Mouse (Mus musculus) lung, postnatal 10 days (tissue): ENCODE data around the gene Dgkg.
A peak's percentile ranks its signal among the peaks of the same experiment; 100 is the strongest.

ENCODE experiments used
- DNase-seq: peaks from one replicate; pipeline ENCODE4 v3.0.0; 2021

Dgkg gene

DNA sequence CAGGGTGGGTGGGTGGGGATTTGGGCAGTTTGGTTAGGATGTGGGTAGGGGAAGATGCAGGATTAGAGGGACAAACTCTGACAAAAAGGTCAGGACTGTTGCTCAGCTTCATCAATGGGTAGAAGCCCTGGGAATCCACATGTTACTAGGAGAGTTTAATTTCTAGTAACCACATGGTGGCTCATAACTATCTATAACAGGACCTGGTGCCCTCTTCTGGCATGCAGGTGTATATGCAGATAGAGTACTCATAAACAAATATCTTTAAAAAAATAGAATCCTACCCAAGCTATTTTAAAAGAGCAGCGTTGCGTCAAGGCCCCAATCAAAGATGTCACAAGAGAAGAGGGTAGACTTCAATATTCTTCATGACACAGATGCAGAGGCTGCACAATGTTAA is 63.1 kb downstream of the Dgkg start:
- DNase-seq, result no peak

DNA sequence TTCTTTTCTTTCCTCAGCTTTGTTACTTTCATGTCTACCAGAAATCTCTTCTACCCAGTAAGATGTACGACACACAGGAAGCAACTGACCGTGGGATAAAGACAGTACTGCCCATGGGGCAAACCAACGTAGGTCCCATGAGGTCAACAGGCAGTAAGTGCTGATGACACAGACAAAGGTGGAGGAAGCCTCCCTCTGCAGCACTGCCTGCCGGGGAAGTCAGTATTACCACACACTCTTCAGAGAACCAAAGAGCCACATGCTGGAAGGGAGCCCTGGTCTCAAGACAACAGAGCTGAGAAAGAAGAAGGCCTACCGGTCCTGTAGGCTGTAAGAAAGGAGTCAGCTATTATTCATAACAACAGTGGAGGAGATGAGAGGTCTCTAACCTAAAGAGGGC is 67.4 kb downstream of the Dgkg start:
- DNase-seq, result no peak

DNA sequence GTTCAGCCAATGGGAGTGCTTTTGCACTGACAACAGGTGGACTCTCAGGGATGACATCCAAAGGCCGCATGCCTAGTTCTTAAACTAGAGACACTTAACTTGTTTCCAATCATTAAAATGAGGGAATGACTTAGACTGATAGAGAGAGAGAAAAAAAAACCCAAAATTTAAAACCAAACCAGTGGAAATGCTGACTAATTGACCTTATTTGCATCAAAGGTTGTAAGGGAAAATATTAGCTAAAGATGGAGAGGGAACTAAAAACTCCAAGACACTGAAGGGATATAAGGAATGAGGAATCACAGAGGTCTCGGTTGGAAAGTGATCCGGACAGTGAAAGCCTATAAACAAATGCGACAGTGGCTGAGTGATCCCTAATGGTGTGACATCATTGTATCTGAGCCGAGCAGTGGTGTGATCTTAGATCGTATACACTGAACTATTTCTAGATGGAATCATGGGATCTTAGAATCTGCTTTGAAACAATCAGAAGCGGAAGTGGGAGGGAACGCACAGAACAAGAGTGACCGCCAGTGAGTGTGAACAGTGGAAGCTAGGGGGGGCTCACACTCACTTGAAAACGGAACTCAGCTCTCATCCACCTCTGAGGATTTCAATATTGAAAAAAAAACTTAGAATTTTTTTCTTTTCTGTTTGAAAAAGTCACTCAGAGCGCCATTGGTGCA is 70.7 kb downstream of the Dgkg start:
- DNase-seq, result no peak

DNA sequence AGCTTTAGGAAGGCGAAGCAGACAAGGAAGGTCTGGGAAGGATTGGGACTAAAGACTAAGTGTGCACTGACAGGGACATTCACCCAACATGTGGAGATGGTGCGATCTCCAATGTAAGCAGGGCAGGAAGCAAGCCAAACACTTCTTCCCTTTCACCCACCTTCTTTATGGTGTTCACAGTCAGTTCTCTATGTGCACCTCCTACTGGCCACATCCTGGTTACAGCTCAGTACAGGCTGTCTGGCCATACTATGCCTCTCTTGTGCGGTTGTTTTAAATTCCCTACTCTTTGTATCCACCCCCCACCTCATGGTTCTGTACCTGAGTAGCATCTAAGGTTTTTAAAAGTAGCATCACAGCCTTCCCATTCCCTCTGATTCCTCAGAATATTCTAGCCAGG is 71.5 kb downstream of the Dgkg start:
- no peak for DNase-seq

DNA sequence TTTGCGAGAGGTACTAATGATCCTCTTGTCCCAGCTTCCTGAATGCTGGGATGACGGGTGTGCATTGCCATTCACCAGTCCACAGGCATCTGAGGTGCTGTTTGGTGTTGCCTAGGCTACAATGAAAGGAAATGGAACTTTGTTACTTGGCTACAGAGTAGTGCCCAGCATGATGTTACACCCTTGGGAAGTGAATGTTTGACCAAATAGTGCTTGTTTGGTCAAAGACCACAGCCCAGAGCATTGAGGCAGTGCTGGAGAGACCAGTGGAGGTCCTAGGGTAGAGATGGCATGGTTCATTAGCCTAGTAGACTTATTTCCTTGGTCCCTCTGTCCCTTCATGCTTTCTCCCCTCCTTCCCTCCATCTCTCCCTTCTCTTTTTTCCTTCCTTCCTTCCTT is 73.6 kb downstream of the Dgkg start:
- DNase-seq, result no peak

DNA sequence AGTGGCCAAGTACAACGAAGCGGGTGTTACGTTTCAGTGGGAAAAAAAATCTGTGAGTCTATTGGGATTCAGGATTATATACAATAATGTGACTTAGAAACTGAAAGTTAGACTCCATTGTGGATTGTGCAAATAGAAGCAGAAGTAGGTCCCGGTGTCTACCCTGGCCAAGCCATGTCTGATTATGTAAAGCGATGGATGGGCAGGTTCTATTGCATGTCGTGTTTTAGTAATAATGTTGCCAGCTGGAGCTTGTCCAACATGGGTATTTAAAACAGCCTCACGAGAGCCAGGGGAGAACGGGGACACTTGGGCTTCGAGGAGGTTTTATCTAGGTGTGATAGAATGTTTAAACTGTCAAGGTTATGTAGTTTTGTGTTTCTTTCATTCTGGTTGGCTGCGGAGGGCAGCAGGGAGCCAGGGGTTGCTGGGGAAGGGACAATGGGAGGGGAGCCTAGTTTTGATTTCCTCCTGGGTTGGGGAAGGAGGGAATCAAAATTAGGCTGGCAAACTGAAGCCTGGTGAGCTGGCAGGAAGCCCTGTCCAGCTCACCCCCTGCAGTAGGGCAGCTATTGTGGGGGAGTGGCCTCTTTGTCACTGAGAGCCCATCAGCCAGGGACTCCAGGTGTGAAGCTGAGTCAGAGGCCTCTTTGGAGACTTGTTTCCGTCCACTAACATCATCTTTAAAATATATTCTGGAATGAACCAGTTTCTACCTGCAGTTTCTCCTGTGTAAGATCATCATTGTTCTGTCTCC is 74.7 kb downstream of the Dgkg start:
- no peak for DNase-seq

DNA sequence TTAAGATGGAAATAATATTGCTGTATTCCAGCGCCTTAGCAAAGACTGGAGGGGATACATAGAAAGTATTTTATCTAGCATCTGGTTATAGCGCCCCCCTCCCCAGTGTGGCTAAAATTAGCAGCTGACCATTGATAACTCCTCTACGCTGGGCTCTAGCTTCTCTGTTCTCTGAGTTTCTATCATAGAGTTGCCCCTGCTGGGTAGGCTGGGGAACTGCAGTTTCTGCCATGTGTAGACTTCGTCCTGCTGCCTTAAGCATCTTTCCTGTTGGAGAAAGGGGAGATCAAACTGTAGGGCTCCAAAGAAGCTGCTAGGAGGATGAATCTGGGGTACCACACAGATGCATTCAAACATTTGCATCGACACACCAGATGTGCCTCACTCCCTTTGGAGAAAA is 76.9 kb downstream of the Dgkg start:
- peak; percentile 29 for DNase-seq

DNA sequence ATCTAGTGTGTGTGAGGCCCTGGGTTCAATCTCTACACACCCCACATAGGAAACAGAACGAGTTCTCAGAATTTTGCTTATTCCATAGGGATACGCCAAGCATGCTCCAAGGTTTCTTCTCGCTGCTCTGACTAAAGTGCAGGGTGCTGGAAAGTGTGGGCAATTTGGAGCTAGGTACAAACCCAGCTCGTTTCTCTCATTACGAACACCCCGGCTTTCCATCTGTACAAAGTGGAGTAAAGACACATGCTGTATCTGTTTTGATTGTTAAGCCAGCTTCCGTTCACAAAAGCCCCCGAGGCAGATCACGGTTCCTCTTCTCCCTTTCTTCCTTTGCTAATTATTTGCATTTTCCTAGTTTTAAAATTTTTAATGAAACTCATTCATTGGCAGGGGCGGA is 78.1 kb downstream of the Dgkg start:
- DNase-seq, result no peak

DNA sequence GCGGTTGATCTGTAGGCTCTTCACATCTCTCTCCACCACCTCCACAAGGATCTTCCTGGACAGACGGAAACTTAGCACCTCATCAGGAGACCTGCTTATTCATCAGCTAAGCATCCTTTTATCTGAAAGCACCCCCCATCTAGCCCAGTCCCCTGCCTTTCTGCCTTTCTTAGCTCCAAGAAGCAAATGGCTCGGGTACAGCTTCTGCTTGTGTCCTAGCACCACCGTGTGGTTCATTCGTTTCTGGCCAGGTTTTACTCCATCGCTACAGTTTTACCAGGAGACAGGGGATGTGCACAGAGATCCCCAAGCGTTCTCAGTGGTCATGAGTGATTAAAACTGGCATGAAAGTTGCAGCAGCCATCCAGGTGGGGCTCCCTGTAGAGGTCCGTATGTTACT is 79.4 kb downstream of the Dgkg start:
- DNase-seq, result peak; percentile 36

DNA sequence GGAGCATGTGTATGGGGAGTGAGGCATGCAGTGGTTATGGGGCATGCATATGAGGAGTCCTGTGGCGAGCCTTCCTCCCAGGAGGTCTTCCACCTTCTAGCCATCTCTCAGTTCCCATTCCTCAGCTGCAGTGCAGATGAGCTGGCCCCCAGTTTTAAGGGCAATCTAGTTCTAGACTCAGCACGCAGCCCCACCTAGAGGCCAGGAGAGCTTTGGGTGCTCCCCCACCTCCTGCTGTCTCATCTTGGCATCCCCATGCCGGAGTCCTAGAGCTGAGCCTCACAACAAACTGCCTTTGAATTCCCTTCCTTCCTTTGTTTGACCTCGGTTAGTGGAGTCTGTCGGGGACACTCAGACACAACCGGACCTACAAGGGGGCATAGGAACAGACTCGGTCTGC is 82.9 kb downstream of the Dgkg start:
- peak; percentile 38 for DNase-seq

DNA sequence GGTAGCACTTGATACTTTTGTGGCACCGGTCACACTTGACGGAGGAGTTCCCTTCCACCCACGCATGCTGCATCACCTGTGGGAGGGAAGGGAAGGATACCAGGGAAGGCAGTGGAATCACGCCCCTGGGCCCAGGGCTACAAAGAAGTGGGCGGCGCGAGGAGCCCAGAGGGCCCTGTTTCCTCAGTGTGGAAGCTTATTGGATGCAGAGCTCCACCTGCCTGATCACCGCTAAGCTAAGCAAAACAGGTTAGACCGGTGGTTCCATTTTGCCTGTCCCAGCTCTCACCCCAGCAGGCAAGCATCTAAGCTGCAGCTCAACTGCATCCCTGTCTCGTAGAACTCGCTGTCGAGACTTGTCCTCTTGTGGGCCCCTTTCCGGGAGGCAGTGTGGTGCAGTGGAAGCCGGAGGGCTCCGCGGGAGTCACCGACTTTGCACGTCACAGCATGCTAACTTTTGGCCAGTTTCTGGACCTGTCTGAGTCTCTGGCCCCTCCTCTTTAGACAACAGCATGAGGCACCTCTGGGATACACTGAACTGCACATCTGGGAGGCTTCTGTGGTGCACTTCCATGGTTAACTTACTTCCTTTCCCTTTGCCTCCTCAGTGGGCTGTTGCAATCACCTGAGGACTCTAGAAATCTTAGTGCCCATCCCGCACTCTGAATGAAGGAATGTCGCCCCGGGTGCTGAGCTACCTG is 84.2 kb downstream of the Dgkg start:
- DNase-seq, result peak; percentile 45

DNA sequence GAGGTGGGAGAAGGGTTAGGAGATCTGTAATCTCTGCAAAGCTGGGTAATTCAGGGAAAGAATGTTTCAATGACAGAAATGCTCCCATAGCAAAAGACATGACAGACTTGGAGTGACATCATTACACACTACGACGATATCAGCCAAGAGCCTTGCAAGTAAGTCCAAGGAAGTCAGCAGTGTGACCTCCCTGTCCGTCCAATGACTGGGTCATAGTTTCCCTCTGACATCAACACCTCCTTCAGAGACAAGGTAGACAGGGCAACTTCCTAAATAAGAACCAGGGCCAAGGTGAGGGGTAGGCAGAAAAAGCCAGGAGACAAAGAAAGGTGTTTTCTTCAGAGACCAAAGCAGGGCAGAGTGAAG is 92.1 kb downstream of the Dgkg start:
- no peak for DNase-seq

DNA sequence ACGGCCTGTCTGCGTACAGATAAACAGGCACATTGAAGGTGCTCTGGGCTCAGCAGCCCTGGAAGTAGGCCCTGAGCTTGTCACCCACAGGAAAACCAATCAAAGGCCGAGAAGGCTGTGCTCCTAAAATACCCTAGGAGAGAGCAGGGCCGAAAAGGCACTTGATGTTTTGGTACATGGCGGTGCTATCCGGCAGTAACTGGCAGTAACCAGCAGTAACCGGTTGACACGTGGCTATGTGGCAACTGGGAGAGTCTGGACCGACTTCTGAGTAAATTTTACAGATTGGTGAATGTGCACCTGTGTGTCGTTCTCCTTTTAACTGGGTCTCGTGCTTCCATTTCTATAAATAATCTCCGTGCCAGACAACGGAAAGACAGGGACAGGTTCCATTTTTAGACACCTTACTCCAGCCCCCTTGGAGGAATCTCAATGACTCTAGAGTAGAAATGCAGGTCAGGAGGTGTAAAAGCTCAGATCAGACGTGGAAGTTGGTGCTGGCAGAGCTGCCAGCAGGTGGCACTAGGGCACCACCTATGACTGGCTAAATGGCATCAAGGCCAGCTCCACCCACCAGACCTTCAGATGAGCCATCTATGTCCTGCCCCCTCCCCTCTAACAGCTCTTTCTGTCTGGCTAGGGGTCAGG is 92.6 kb downstream of the Dgkg start:
- DNase-seq, result peak; percentile 78

DNA sequence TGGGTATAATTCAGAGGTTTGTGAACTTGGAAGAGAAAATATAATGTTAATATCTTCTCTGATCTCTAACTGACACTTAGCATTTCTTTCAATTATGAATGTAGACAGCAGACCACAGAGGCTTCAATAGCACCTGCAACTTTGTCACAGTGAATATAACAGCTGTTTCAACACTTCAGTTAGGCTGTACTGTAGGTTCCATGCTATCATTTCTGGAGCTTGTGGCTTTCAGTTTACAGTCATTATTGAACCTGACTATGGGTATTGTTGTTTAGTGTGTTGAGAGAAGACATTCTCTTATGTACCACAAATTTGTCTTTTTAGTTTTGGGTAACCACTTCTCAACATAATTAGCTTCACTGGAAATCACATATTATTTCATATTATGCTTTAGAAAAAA is 93.4 kb downstream of the Dgkg start:
- DNase-seq, result no peak

DNA sequence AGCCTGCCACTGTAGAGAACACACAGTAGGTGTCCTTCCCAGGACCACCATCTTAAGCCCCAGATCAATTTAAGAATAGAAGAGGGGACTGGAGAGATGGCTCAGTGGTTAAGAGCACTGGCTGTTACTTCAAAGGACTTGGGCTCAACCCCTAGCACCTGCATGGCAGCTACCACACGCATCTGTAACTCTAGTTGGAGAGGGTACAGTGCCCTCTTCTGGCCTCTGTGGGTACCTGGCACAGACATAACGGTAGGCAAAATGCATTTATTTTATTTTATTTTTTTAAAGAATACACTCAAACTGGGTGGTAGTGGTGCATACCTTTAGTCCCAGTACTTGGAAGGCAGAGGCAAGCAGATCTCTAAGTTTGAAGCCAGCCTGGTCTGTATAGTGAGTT is 102.0 kb downstream of the Dgkg start:
- DNase-seq, result no peak

DNA sequence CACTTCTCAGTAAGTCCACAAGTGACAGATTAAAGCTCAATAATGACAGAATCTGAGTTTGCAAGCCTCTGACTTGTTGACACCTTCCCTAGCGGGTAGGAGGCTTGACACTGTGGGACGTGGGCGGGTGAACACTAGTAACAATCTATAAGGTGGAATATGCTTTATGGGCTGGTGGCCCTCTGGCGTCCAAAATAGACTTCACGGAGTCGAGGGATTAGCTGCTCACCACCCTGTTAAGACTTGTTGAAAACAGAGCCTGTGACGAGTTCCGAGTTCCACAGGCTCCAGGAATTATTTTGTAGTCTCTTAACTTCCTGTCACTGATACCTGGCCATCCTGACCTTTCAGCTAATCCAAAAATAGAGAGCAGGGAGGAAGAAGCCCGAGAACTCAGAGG is 104.7 kb downstream of the Dgkg start:
- DNase-seq, result no peak

DNA sequence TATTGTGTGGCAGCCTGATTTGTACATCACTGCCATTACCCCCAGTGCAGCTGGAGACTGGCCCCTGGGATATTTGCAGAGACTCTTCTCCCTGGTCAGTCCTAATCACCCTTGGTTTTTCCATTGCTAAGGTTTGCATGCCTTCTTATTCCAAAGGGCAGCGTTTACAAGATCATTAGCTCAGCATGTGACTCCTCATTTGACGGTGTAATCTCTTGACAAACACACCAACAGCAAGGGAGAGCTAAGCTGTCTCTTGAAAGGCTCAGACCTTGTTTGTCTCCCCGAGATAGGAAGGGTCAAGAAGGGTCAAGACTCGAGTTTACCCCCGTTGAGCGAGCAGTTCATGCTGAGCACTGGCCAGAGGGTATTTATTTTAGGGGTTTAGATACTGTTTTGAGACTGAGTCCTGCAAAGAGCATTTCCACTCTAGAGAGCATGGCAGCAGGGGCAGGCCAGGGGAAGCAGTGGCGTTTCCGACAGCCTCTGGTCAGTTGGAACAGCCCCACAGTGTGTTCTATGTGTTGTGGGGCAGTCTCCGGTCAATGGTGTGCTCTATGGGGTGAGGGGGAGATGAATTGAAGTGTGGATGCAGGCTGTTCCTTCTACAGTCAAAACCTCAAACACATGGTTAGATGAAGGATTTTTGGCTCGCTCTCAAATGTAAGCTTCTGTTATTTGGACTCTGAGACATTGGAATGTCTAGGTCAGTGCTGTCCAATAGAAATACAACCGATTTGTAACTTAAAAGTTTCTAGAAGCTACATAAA is 105.6 kb downstream of the Dgkg start:
- no peak for DNase-seq

DNA sequence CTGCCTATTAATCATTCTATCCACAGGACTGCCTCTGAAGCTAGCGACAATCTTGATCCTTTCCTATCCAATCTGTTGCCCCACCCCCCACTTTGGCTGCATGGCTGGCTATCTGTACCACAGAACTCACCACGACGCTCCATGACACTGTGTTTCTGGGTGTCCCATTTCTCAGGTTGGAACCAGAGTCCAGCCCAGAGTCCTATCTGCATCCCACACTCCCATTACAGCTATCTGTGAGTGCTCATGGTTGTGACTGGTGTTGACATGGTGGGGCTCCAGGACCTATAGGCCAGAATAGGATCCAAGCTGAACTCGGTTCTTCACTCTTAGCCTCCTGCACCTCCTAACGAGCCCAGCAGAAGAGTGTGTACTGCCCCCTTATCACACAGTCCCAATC is 107.7 kb downstream of the Dgkg start:
- DNase-seq, result no peak

DNA sequence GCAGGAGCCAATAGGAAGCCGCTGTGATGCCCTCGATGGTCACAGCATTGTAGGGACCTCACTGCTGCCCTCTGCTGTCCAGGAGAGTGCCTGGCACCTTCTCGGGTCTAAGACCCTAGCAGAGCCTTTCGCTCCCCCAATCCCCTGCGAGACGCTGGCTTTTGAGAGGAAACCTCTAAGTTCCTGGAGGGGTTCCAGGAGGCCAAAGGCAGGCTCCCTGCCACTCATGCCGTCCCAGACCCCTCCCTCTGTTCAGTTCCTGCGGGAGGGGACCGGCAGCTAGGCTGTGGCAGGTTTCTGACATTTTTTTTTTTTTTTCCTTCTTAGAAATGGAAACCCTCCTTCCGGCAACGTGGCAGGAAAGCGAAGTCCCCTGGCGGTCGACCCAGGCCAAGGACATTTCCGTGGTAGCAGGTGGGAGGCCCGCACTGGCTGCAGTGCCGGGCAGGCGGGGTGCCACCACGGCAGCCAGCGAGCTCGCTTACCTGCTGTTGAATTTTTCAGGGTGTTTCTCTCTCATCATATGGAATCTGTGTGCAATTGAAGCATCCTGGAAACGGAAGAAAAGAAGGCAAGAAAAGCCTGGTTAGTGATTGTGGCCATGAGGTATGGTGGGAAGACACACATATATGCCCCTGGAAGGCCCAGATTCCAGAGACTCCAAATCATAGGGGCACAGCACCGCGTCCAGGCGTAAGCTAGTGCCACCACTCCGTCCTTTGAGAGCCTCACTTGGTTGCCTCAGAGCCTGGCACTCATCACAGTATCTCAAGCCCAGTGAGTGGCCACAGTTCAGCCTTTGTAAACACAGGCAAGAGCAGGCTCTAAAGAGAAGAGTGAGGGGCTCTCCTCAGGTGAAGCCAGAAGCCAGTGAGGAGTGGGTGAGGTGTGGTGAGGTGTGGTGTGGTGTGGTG is 108.6 kb downstream of the Dgkg start:
- DNase-seq, result peak; percentile 89

DNA sequence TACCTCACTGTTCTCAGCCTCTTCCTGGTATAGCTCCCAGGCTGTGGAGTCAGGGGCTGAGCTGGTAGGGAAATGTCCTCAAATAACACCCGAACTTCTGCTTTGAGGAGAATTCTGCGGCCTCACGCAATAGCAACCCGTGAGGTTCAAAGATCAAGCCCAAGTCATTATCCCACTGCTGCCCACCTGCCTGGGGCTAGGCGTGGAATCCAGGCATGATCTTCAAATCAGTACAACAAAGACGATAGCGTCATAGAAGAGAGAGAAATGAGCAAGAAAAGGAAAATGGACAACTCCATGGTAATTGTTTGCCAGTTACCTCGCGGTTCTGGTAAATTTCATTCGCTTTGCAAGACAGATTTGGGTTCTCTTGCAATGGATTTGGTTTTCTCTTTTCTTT is 109.3 kb downstream of the Dgkg start:
- DNase-seq, result no peak

DNA sequence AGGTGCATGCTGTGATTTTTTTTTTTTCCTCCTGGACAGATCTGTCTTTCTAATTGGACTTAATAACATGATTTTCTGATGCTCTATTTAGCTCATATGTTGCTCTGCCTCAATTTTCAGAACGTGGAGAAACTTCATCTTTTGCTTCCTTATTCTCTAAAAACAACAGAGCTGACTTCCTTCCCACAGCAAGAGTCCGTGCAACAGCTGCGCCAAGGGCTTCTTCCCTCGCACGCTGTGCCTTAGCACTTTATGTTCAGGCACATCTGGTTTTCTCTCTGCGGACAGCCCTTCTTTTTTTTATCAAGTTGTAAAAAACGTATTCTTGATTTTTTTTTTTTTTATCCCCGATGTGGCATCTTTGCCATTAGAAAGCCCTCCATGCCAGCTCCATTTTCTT is 111.2 kb downstream of the Dgkg start:
- DNase-seq, result no peak

DNA sequence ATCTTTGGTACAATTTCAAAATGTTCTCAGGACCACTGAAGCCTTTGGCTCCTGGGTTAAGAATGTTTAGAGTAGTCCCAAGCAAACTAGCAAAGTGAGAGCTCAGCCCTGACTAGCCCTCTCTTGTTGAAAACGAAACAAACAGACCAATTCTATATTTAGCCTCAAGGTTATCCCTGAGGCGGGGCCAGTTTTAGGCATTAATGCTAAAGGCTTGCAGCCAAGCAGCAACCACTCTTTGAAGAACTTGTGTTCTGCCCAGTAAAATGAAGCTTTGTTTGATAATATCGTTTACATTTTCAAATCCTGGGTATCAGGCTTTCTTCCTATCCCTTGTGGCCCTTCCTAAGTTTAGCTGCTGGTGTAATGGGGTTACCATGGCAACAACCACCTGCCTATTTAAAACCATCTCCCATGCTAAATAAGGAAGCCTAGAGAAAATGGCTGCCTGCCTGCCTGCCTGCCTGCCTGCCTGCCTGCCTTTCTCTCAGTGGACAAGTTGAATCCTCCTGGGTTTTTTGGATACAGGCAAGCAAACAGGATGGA is 111.9 kb downstream of the Dgkg start:
- DNase-seq, result peak; percentile 51
